Mouse (Mus musculus): ENCODE results near the gene Alox12e.
A peak's percentile ranks its signal among the peaks of the same experiment; 100 is the strongest.

- TF ChIP-seq CTCF (IDR thresholded peaks at IDR 0.05) (peak; percentile 76), POLR2A (IDR thresholded peaks at IDR 0.05; ENCODE audit: insufficient read depth, low read depth, low read length) (no peak)
These were observed 12.0 kb upstream of the Alox12e start for GRCm38 (mm10) chr11:70334477-70334876.

Measured in heart, adult 2 months (tissue).